ENCODE assay signal across 27 mouse cellular contexts in genomic region chr13:31504316-31504715, GRCm38 (mm10). TPM values are rescaled to one million over a fixed set of nuclear protein-coding genes. Genes with fewer than 3 reads are reported as not detected.
DNase-seq lines count a peak whose midpoint lies in the region; ATAC-seq lines count a peak whose summit lies in the region.
"Had no signal": no experiment of that assay in that cellular context is flagged by ENCODE, and none has a peak within 500 bp of the region (broad histone marks: within the 10 kb centered on the region; RNA-seq: fewer than 3 reads in every experiment).

No protein-coding gene starts in this region.

- no peaks in the 10 kb centered on the region for H3K4me1 ChIP-seq in liver, embryonic 13.5 days (replicated peaks)
- H3K4me1 ChIP-seq in liver, embryonic 11.5 days (replicated peaks; ENCODE audit: control insufficient read depth, insufficient read depth, low read length), result no peaks in the 10 kb centered on the region
- H3K4me1 ChIP-seq in embryonic facial prominence, embryonic 10.5 days, result no peaks in the 10 kb centered on the region
- H3K4me1 ChIP-seq: forebrain, embryonic 10.5 days; heart, embryonic 13.5 days; liver, embryonic 12.5 days had no signal

- H3K27me3 ChIP-seq in liver, embryonic 13.5 days, result no peaks in the 10 kb centered on the region
- H3K27me3 ChIP-seq in liver, embryonic 11.5 days (replicated peaks; ENCODE audit: control insufficient read depth, insufficient read depth, low read length), result no peaks in the 10 kb centered on the region
- no peaks in the 10 kb centered on the region for H3K27me3 ChIP-seq in embryonic facial prominence, embryonic 10.5 days (replicated peaks; ENCODE audit: low read depth, poor library complexity, severe bottlenecking)
- H3K27me3 ChIP-seq: CH12.LX; heart, embryonic 13.5 days; liver, embryonic 12.5 days; lung, embryonic 15.5 days had no signal

- no peak overlapping the region for H3K27ac ChIP-seq in liver, embryonic 13.5 days
- H3K27ac ChIP-seq in liver, embryonic 11.5 days (ENCODE audit: low read depth, low read length), result no peak overlapping the region
- no peak overlapping the region for H3K27ac ChIP-seq in embryonic facial prominence, embryonic 10.5 days (replicated peaks)
- H3K27ac ChIP-seq: forebrain, embryonic 10.5 days; gastrocnemius, adult 2 months; heart, embryonic 13.5 days; liver, embryonic 12.5 days; lung, embryonic 15.5 days had no signal

- ATAC-seq in liver, embryonic 13.5 days (ENCODE audit: low read depth), result 0 out of 2 replicates have a peak, but pooled peaks have one; percentile 26
- ATAC-seq in liver, embryonic 11.5 days (replicated peaks; ENCODE audit: low FRiP score), result no peak
- no peak for ATAC-seq in frontal cortex, adult (ENCODE audit: low TSS enrichment)
- ATAC-seq: forebrain, postnatal 0 days; hindbrain, embryonic 16.5 days; intestine, postnatal 0 days; liver, embryonic 12.5 days had no signal

- H3K9me3 ChIP-seq in liver, embryonic 13.5 days (replicated peaks), result no peaks in the 10 kb centered on the region
- no peaks in the 10 kb centered on the region for H3K9me3 ChIP-seq in liver, embryonic 11.5 days (ENCODE audit: control insufficient read depth, low read length)
- no peaks in the 10 kb centered on the region for H3K9me3 ChIP-seq in embryonic facial prominence, embryonic 10.5 days
- H3K9me3 ChIP-seq: forebrain, embryonic 10.5 days; heart, embryonic 13.5 days; liver, embryonic 12.5 days; lung, embryonic 15.5 days had no signal

- no peak overlapping the region for H3K4me2 ChIP-seq in liver, embryonic 13.5 days
- H3K4me2 ChIP-seq in liver, embryonic 11.5 days, result no peak overlapping the region
- H3K4me2 ChIP-seq: heart, embryonic 13.5 days; liver, embryonic 12.5 days; lung, embryonic 15.5 days had no signal

- 59% methylated on average over 6 of the region's 7 CpGs for WGBS in liver, embryonic 13.5 days (ENCODE audit: insufficient replicate concordance)
- 73% methylated on average over 6 of the region's 7 CpGs for WGBS in liver, embryonic 11.5 days
- WGBS in embryonic facial prominence, embryonic 10.5 days, result 88% methylated on average over 6 of the region's 7 CpGs

- no peaks in the 10 kb centered on the region for H3K36me3 ChIP-seq in liver, embryonic 13.5 days
- no peaks in the 10 kb centered on the region for H3K36me3 ChIP-seq in liver, embryonic 11.5 days (ENCODE audit: control insufficient read depth, insufficient read depth, low read length)
- H3K36me3 ChIP-seq in embryonic facial prominence, embryonic 10.5 days (replicated peaks), result no peaks in the 10 kb centered on the region
- H3K36me3 ChIP-seq: forebrain, embryonic 10.5 days; heart, embryonic 13.5 days; liver, embryonic 12.5 days; lung, embryonic 15.5 days had no signal

- DNase-seq in liver, embryonic 13.5 days, result no peak
- DNase-seq in liver, embryonic 11.5 days (ENCODE audit: low spot score), result no peak
- peak; percentile 35 for DNase-seq in 3T3-L1 (ENCODE audit: low read depth, low spot score)
- DNase-seq in embryonic facial prominence, embryonic 10.5 days (ENCODE audit: low spot score), result peak; percentile 17
- DNase-seq in naive thymus-derived CD4-positive, alpha-beta T cell, adult 2 months (ENCODE audit: low read depth), result peak; percentile 47
- DNase-seq in embryo, embryonic 10.5 days (ENCODE audit: low spot score), result no peak
- DNase-seq: adrenal gland, postnatal 25 days; cerebellum, adult 11-12 months; cerebellum, postnatal 14 days; embryo, embryonic 11 days; forebrain, postnatal 0 days; gastrocnemius, adult 2 months; heart, adult 18-20 months; heart, postnatal 36 days; midbrain, embryonic 14.5 days; right cerebral cortex, postnatal 14 days; spleen, adult 18-20 months had no signal

- no peak overlapping the region for H3K9ac ChIP-seq in liver, embryonic 13.5 days
- no peak overlapping the region for H3K9ac ChIP-seq in liver, embryonic 11.5 days (ENCODE audit: low read depth, low read length)
- H3K9ac ChIP-seq: forebrain, postnatal 0 days; heart, embryonic 13.5 days; liver, embryonic 12.5 days; lung, embryonic 15.5 days had no signal

- no peak overlapping the region for H3K4me3 ChIP-seq in liver, embryonic 13.5 days (replicated peaks)
- H3K4me3 ChIP-seq in liver, embryonic 11.5 days (ENCODE audit: low read depth, low read length), result no peak overlapping the region
- H3K4me3 ChIP-seq in embryonic facial prominence, embryonic 10.5 days, result no peak overlapping the region
- H3K4me3 ChIP-seq: forebrain, embryonic 10.5 days; gastrocnemius, adult 2 months; heart, embryonic 13.5 days; liver, embryonic 12.5 days; lung, embryonic 15.5 days; myocyte had no signal

RNA-seq across cellular contexts. Expression of gene Foxq1, which starts 51.6 kb away (rescaled TPM):
- 0.05 and 0.14 TPM in 2 replicates for polyA plus RNA-seq in liver, embryonic 13.5 days (2015; fragmentation: Nextera tagmentation; extraction: Ambion mirVana)
- polyA plus RNA-seq in liver, embryonic 11.5 days (2014; fragmentation: Nextera tagmentation; extraction: Ambion mirVana), result 0.05 and 0.08 TPM in 2 replicates
- 0.52 and 0.70 TPM in 2 replicates for polyA plus RNA-seq in embryonic facial prominence, embryonic 10.5 days (2016; fragmentation: Nextera tagmentation; extraction: Ambion mirVana)

RNA-seq across cellular contexts. Expression of gene A530084C06Rik, which starts 54.8 kb away (rescaled TPM):
- 0.05 TPM in 1 of 2 replicates, not detected in the other for polyA plus RNA-seq in liver, embryonic 13.5 days (2015; fragmentation: Nextera tagmentation; extraction: Ambion mirVana)
- polyA plus RNA-seq in liver, embryonic 11.5 days (2014; fragmentation: Nextera tagmentation; extraction: Ambion mirVana), result not detected in 2 replicates
- not detected in 2 replicates for polyA plus RNA-seq in embryonic facial prominence, embryonic 10.5 days (2016; fragmentation: Nextera tagmentation; extraction: Ambion mirVana)
- polyA plus RNA-seq: forebrain, embryonic 10.5 days; forebrain, postnatal 0 days; heart, embryonic 13.5 days; hindbrain, embryonic 16.5 days; intestine, postnatal 0 days; kidney, embryonic 16.5 days; liver, embryonic 12.5 days; lung, embryonic 15.5 days; midbrain, embryonic 14.5 days; myocyte had no signal

Comparison
In these comparisons a context has a peak if more than half of its experiments do, and no peak if none do; other contexts are left out.
1. DNase-seq: peak in 3T3-L1 (single experiment), embryonic facial prominence, embryonic 10.5 days (single experiment) and naive thymus-derived CD4-positive, alpha-beta T cell, adult 2 months (single experiment); none in liver, embryonic 13.5 days (single experiment), liver, embryonic 11.5 days (single experiment) and embryo, embryonic 10.5 days (single experiment).